Mouse (Mus musculus): ENCODE data around the gene Znrf4. TPM values are rescaled to one million over a fixed set of nuclear protein-coding genes. Genes with fewer than 3 reads are reported as not detected.

Znrf4 gene
- polyA plus RNA-seq, 1 experiment from 2014 or later = not detected

Other genes starting within 250 kb of the Znrf4 start
- gene Ticam1, start 235.6 kb downstream of the Znrf4 start, polyA plus RNA-seq (2015; fragmentation: Nextera tagmentation; extraction: Ambion mirVana) = 1.5 and 1.9 TPM in 2 replicates
- 15.5 and 21.1 TPM in 2 replicates for gene Plin3, start 219.6 kb downstream of the Znrf4 start, polyA plus RNA-seq (2015; fragmentation: Nextera tagmentation; extraction: Ambion mirVana)
- gene Arrdc5, start 212.1 kb downstream of the Znrf4 start, polyA plus RNA-seq (2015; fragmentation: Nextera tagmentation; extraction: Ambion mirVana) = not detected in 2 replicates
- gene Uhrf1, start 209.1 kb downstream of the Znrf4 start, polyA plus RNA-seq (2015; fragmentation: Nextera tagmentation; extraction: Ambion mirVana) = 23.3 and 28.2 TPM in 2 replicates
- 53.5 and 70.3 TPM in 2 replicates for gene Kdm4b, start 186.4 kb downstream of the Znrf4 start, polyA plus RNA-seq (2015; fragmentation: Nextera tagmentation; extraction: Ambion mirVana)
- 229 and 264 TPM in 2 replicates for gene Ptprs, start 35.9 kb downstream of the Znrf4 start, polyA plus RNA-seq (2015; fragmentation: Nextera tagmentation; extraction: Ambion mirVana)
- gene Gm20219, start 42.0 kb upstream of the Znrf4 start, polyA plus RNA-seq (2015; fragmentation: Nextera tagmentation; extraction: Ambion mirVana) = 0.95 and 1.1 TPM in 2 replicates
- 56.7 and 66.1 TPM in 2 replicates for gene Safb2, start 72.2 kb upstream of the Znrf4 start, polyA plus RNA-seq (2015; fragmentation: Nextera tagmentation; extraction: Ambion mirVana)
- 95.5 and 109 TPM in 2 replicates for gene Safb, start 72.4 kb upstream of the Znrf4 start, polyA plus RNA-seq (2015; fragmentation: Nextera tagmentation; extraction: Ambion mirVana)
- gene 2410015M20Rik, start 97.3 kb upstream of the Znrf4 start, polyA plus RNA-seq (2015; fragmentation: Nextera tagmentation; extraction: Ambion mirVana) = 186 and 221 TPM in 2 replicates
- 823 and 876 TPM in 2 replicates for gene Rpl36, start 101.0 kb upstream of the Znrf4 start, polyA plus RNA-seq (2015; fragmentation: Nextera tagmentation; extraction: Ambion mirVana)
- gene Lonp1, start 114.5 kb upstream of the Znrf4 start, polyA plus RNA-seq (2015; fragmentation: Nextera tagmentation; extraction: Ambion mirVana) = 45.4 and 45.7 TPM in 2 replicates
- 1.6 and 1.7 TPM in 2 replicates for gene Catsperd, start 115.7 kb upstream of the Znrf4 start, polyA plus RNA-seq (2015; fragmentation: Nextera tagmentation; extraction: Ambion mirVana)
- gene Ranbp3, start 160.9 kb upstream of the Znrf4 start, polyA plus RNA-seq (2015; fragmentation: Nextera tagmentation; extraction: Ambion mirVana) = 100 and 110 TPM in 2 replicates
- gene Ndufa11, start 205.3 kb upstream of the Znrf4 start, polyA plus RNA-seq (2015; fragmentation: Nextera tagmentation; extraction: Ambion mirVana) = 565 and 621 TPM in 2 replicates
- 15.1 and 16.6 TPM in 2 replicates for gene Vmac, start 205.6 kb upstream of the Znrf4 start, polyA plus RNA-seq (2015; fragmentation: Nextera tagmentation; extraction: Ambion mirVana)
- 2.4 and 2.5 TPM in 2 replicates for gene Nrtn, start 245.1 kb upstream of the Znrf4 start, polyA plus RNA-seq (2015; fragmentation: Nextera tagmentation; extraction: Ambion mirVana)